ENCODE assay signal across 8 mouse cellular contexts in genomic region chr19:58918597-58918996, GRCm38 (mm10). TPM values are rescaled to one million over a fixed set of nuclear protein-coding genes. Genes with fewer than 3 reads are reported as not detected.
DNase-seq lines count a peak whose midpoint lies in the region; ATAC-seq and TF ChIP-seq lines count a peak whose summit lies in the region.

No protein-coding gene starts in this region.

- intact Hi-C loops in heart, adult 2 months (cut with DNase I), result no loop called here
- intact Hi-C loops in heart, postnatal 14 days (cut with DNase I), result loop anchor here (10.0 kb wide), 1 partner anchor 156 kb away; the partner anchor contains the start of gene Shtn1

- ATAC-seq in heart, embryonic 16.5 days (replicated peaks; ENCODE audit: extremely low read depth, insufficient read depth, low FRiP score), result no peak

- peak overlapping the region; percentile 21; the same call in 1 of the 2 replicates for H3K9ac ChIP-seq in heart, adult 2 months (ENCODE audit: low read depth, low read length)
- peak overlapping the region; percentile 44; the same call in 1 of the 2 replicates for H3K9ac ChIP-seq in heart, embryonic 16.5 days (ENCODE audit: low read length)

- H3K4me2 ChIP-seq in heart, embryonic 16.5 days (ENCODE audit: low read depth, low read length), result peak overlapping the region; percentile 64

- TF ChIP-seq EP300 in heart, adult 2 months (IDR thresholded peaks at IDR 0.05; ENCODE audit: insufficient read depth, low read depth, low read length), result no peak

- peak; percentile 30 for TF ChIP-seq CTCF in heart, adult 2 months (IDR thresholded peaks at IDR 0.05)

- H3K4me3 ChIP-seq in heart, adult 2 months, result no peak overlapping the region
- peak overlapping the region; percentile 45 for H3K4me3 ChIP-seq in heart, embryonic 16.5 days (ENCODE audit: low read length)
- 0 out of 2 replicates have a peak overlapping the region, but pooled peaks have one; percentile 8 for H3K4me3 ChIP-seq in macrophage (ENCODE audit: inconsistent target)

- no peak overlapping the region for H3K27ac ChIP-seq in heart, adult 2 months
- H3K27ac ChIP-seq in heart, embryonic 16.5 days (ENCODE audit: low read length), result no peak overlapping the region
- no peak overlapping the region for H3K27ac ChIP-seq in macrophage

- no peaks in the 10 kb centered on the region for H3K9me3 ChIP-seq in heart, embryonic 16.5 days (replicated peaks; ENCODE audit: control insufficient read depth, low read length)

- DNase-seq in heart, adult 2 months, result no peak
- no peak for DNase-seq in heart, postnatal 14 days
- DNase-seq in MN1 (ENCODE audit: low spot score) (peak; percentile 54), adipocyte (ENCODE audit: low spot score) (no peak)
- DNase-seq in thymus, adult 18-20 months, result no peak
- no peak for DNase-seq in left cerebral cortex, adult 8-10 months (ENCODE audit: low spot score in 2 of 2)

- no peaks in the 10 kb centered on the region for H3K36me3 ChIP-seq in heart, adult 2 months (ENCODE audit: control insufficient read depth, insufficient read depth, low read length)
- no peaks in the 10 kb centered on the region for H3K36me3 ChIP-seq in heart, embryonic 16.5 days (ENCODE audit: control insufficient read depth, insufficient read depth)
- H3K36me3 ChIP-seq in macrophage (ENCODE audit: inconsistent target), result no peaks in the 10 kb centered on the region

- WGBS in heart, adult 2 months, result 4% methylated on average over 11 of the region's 11 CpGs
- 5% methylated on average over 11 of the region's 11 CpGs for WGBS in heart, embryonic 16.5 days
- 23% methylated on average over 11 of the region's 11 CpGs for WGBS in macrophage (ENCODE audit: missing documents)

- no peaks in the 10 kb centered on the region for H3K4me1 ChIP-seq in heart, adult 2 months (ENCODE audit: control insufficient read depth, insufficient read depth, low read length)
- H3K4me1 ChIP-seq in heart, embryonic 16.5 days (ENCODE audit: control insufficient read depth, insufficient read depth, low read length), result no peaks in the 10 kb centered on the region; the same call in 1 of the 2 replicates

- no peaks in the 10 kb centered on the region for H3K79me2 ChIP-seq in heart, adult 2 months (replicated peaks; ENCODE audit: control insufficient read depth, insufficient read depth, low read length)
- no peaks in the 10 kb centered on the region for H3K79me2 ChIP-seq in macrophage (ENCODE audit: inconsistent target)

- TF ChIP-seq POLR2A in heart, adult 2 months (IDR thresholded peaks at IDR 0.05; ENCODE audit: insufficient read depth, low read depth, low read length), result no peak

- no peaks in the 10 kb centered on the region; the same call in 1 of the 2 replicates for H3K27me3 ChIP-seq in heart, adult 2 months (ENCODE audit: control insufficient read depth, insufficient read depth, low read length)
- H3K27me3 ChIP-seq in heart, embryonic 16.5 days (ENCODE audit: control insufficient read depth, insufficient read depth, low read length), result peaks cover 10% of the 10 kb centered on the region

RNA-seq across cellular contexts. Expression of gene Eno4, which starts 24.6 kb away (rescaled TPM):
- total RNA-seq in heart, adult 2 months (2021), result not detected
- polyA plus RNA-seq in heart, adult 2 months (2012; rRNA removed), result 0.27 TPM in 1 of 2 replicates, not detected in the other
- total RNA-seq in heart, postnatal 14 days (2021), result not detected
- polyA plus RNA-seq in heart, embryonic 16.5 days (2015; fragmentation: Nextera tagmentation; extraction: Ambion mirVana), result 0.13 and 0.16 TPM in 2 replicates
- under 1 TPM in 5 of 26 experiments, not detected in 21; 0.29 to 0.50 (median 0.37) TPM for total RNA-seq in macrophage (2018; cell fraction: chromatin; rRNA removed)
- under 1 TPM in 13 of 26 experiments, not detected in 13; 0.05 to 0.26 (median 0.10) TPM for total RNA-seq in macrophage (2018; cell fraction: cytosol; rRNA removed)
- total RNA-seq in macrophage (2018; cell fraction: nucleus; rRNA removed), result under 1 TPM in 7 of 26 experiments, not detected in 19; 0.17 to 0.96 (median 0.26) TPM
- not detected in 3 replicates for polyA plus RNA-seq in macrophage (2018)
- total RNA-seq in left cerebral cortex, adult 8-10 months (2022), result 1 to 10 TPM; 2.2 to 3.0 (median 2.7) TPM

RNA-seq across cellular contexts. Expression of gene Hspa12a, which starts 24.9 kb away (rescaled TPM):
- total RNA-seq in heart, adult 2 months (2021), result 10 to 100 TPM; 14.7 to 17.7 TPM
- polyA plus RNA-seq in heart, adult 2 months (2012; rRNA removed), result 12.2 and 21.8 TPM in 2 replicates
- total RNA-seq in heart, postnatal 14 days (2021), result 10 to 100 TPM; 25.7 to 28.5 TPM
- 13.7 and 14.8 TPM in 2 replicates for polyA plus RNA-seq in heart, embryonic 16.5 days (2015; fragmentation: Nextera tagmentation; extraction: Ambion mirVana)
- total RNA-seq in macrophage (2018; cell fraction: chromatin; rRNA removed), result 1 to 10 TPM in 10 of 26 experiments, under 1 TPM in 1, not detected in 15; 0.88 to 2.6 (median 2.0) TPM
- 1 to 10 TPM in 2 of 26 experiments, under 1 TPM in 14, not detected in 10; 0.12 to 1.4 (median 0.47) TPM for total RNA-seq in macrophage (2018; cell fraction: cytosol; rRNA removed)
- 1 to 10 TPM in 4 of 26 experiments, under 1 TPM in 7, not detected in 15; 0.45 to 2.5 (median 0.90) TPM for total RNA-seq in macrophage (2018; cell fraction: nucleus; rRNA removed)
- 0.32 TPM in 1 of 3 replicates, not detected in the others for polyA plus RNA-seq in macrophage (2018)
- 100 to 1,000 TPM; 180 to 214 (median 195) TPM for total RNA-seq in left cerebral cortex, adult 8-10 months (2022)

Comparison
In these comparisons a context has a peak if more than half of its experiments do, and no peak if none do; other contexts are left out.
1. RNA of gene Hspa12a, which starts 24.9 kb away (total RNA-seq): 180 to 214 TPM in left cerebral cortex, adult 8-10 months; 25.7 to 28.5 TPM in heart, postnatal 14 days and 14.7 to 17.7 TPM in heart, adult 2 months; every median in the first group is over 4 times any median in the second.